Mouse (Mus musculus): ENCODE data around the gene Gm47289. TPM values are rescaled to one million over a fixed set of nuclear protein-coding genes. Genes with fewer than 3 reads are reported as not detected.

Gene Gm47289
- polyA plus RNA-seq, 2 experiments, result not detected

- Histone ChIP-seq H3K9me3 (ENCODE audit: control insufficient read depth, low read length) (no peaks in the 10 kb centered on the region), H3K27me3 (ENCODE audit: control insufficient read depth, insufficient read depth, low read length) (no peaks in the 10 kb centered on the region), H3K36me3 (replicated peaks; ENCODE audit: control insufficient read depth, insufficient read depth, low read depth) (no peaks in the 10 kb centered on the region), H3K27ac (no peak overlapping the region), H3K4me1 (replicated peaks; ENCODE audit: control insufficient read depth in 2 of 2, insufficient read depth in 2 of 2, low read length in 1 of 2) (no peaks in the 10 kb centered on the region), H3K4me3 (ENCODE audit: insufficient read depth in 1 of 2, low read depth in 2 of 2, low read length in 2 of 2) (no peak overlapping the region), H3K9ac (replicated peaks) (no peak overlapping the region), H3K4me2 (ENCODE audit: low read depth) (no peak overlapping the region)
- TF ChIP-seq CTCF (IDR thresholded peaks at IDR 0.05; ENCODE audit: low read depth) (no peak), EP300 (IDR thresholded peaks at IDR 0.05; ENCODE audit: low read depth) (no peak)
- no peak for DNase-seq (ENCODE audit: low read depth in 3 of 3, low spot score in 3 of 3)
- 69% methylated on average over 11 of the region's 11 CpGs for WGBS (ENCODE audit: insufficient replicate concordance)
- ATAC-seq (ENCODE audit: insufficient read depth), result no peak
These were observed 20.3 kb downstream of the Gm47289 start for GRCm38 (mm10) chr9:119179292-119179691.

GRCm38 (mm10) chr9:119181241-119181728 lies 22.3 kb downstream of the Gm47289 start:
- Histone ChIP-seq H3K27ac (no peak overlapping the region), H3K4me3 (ENCODE audit: insufficient read depth in 1 of 2, low read depth in 2 of 2, low read length in 2 of 2) (no peak overlapping the region), H3K4me1 (replicated peaks; ENCODE audit: control insufficient read depth in 2 of 2, insufficient read depth in 2 of 2, low read length in 1 of 2) (no peaks in the 10 kb centered on the region), H3K36me3 (replicated peaks; ENCODE audit: control insufficient read depth, insufficient read depth, low read depth) (no peaks in the 10 kb centered on the region), H3K9ac (replicated peaks) (no peak overlapping the region), H3K9me3 (ENCODE audit: control insufficient read depth, low read length) (no peaks in the 10 kb centered on the region), H3K4me2 (ENCODE audit: low read depth) (no peak overlapping the region), H3K27me3 (ENCODE audit: control insufficient read depth, insufficient read depth, low read length) (no peaks in the 10 kb centered on the region)
- 22% methylated on average over 3 of the region's 3 CpGs for WGBS (ENCODE audit: insufficient replicate concordance)
- no peak for TF ChIP-seq CTCF (IDR thresholded peaks at IDR 0.05; ENCODE audit: low read depth)
- no peak for TF ChIP-seq EP300 (IDR thresholded peaks at IDR 0.05; ENCODE audit: low read depth)
- no peak for DNase-seq (ENCODE audit: low read depth in 3 of 3, low spot score in 3 of 3)
- ATAC-seq (ENCODE audit: insufficient read depth), result no peak

GRCm38 (mm10) chr9:119192202-119192990 lies 33.4 kb downstream of the Gm47289 start:
- Histone ChIP-seq H3K36me3 (replicated peaks; ENCODE audit: control insufficient read depth, insufficient read depth, low read depth) (no peaks in the 10 kb centered on the region), H3K27me3 (ENCODE audit: control insufficient read depth, insufficient read depth, low read length) (no peaks in the 10 kb centered on the region), H3K9me3 (ENCODE audit: control insufficient read depth, low read length) (no peaks in the 10 kb centered on the region), H3K9ac (replicated peaks) (no peak overlapping the region), H3K4me1 (replicated peaks; ENCODE audit: control insufficient read depth in 2 of 2, insufficient read depth in 2 of 2, low read length in 1 of 2) (no peaks in the 10 kb centered on the region), H3K4me2 (ENCODE audit: low read depth) (no peak overlapping the region), H3K27ac (no peak overlapping the region), H3K4me3 (ENCODE audit: insufficient read depth in 1 of 2, low read depth in 2 of 2, low read length in 2 of 2) (no peak overlapping the region)
- DNase-seq (ENCODE audit: low read depth in 3 of 3, low spot score in 3 of 3) (peak; percentile 11 to 14 (median 13)), ATAC-seq (ENCODE audit: insufficient read depth) (no peak)
- WGBS (ENCODE audit: insufficient replicate concordance), result 37% methylated on average over 11 of the region's 11 CpGs
- TF ChIP-seq CTCF (IDR thresholded peaks at IDR 0.05; ENCODE audit: low read depth) (peak; percentile 88), EP300 (IDR thresholded peaks at IDR 0.05; ENCODE audit: low read depth) (no peak)

- TF ChIP-seq EP300 (IDR thresholded peaks at IDR 0.05; ENCODE audit: low read depth) (no peak), CTCF (IDR thresholded peaks at IDR 0.05; ENCODE audit: low read depth) (no peak)
- Histone ChIP-seq H3K27me3 (ENCODE audit: control insufficient read depth, insufficient read depth, low read length) (no peaks in the 10 kb centered on the region), H3K4me3 (ENCODE audit: insufficient read depth in 1 of 2, low read depth in 2 of 2, low read length in 2 of 2) (no peak overlapping the region), H3K4me2 (ENCODE audit: low read depth) (no peak overlapping the region), H3K4me1 (replicated peaks; ENCODE audit: control insufficient read depth in 2 of 2, insufficient read depth in 2 of 2, low read length in 1 of 2) (no peaks in the 10 kb centered on the region), H3K36me3 (replicated peaks; ENCODE audit: control insufficient read depth, insufficient read depth, low read depth) (no peaks in the 10 kb centered on the region), H3K27ac (no peak overlapping the region), H3K9ac (replicated peaks) (no peak overlapping the region), H3K9me3 (ENCODE audit: control insufficient read depth, low read length) (no peaks in the 10 kb centered on the region)
- no peak for DNase-seq (ENCODE audit: low read depth in 3 of 3, low spot score in 3 of 3)
- 61% methylated on average over 10 of the region's 10 CpGs for WGBS (ENCODE audit: insufficient replicate concordance)
- no peak for ATAC-seq (ENCODE audit: insufficient read depth)
These were observed 40.3 kb downstream of the Gm47289 start for GRCm38 (mm10) chr9:119199151-119199861.

GRCm38 (mm10) chr9:119201653-119202052 lies 42.7 kb downstream of the Gm47289 start:
- Histone ChIP-seq H3K4me3 (ENCODE audit: insufficient read depth in 1 of 2, low read depth in 2 of 2, low read length in 2 of 2) (no peak overlapping the region), H3K4me2 (ENCODE audit: low read depth) (no peak overlapping the region), H3K9me3 (ENCODE audit: control insufficient read depth, low read length) (no peaks in the 10 kb centered on the region), H3K36me3 (replicated peaks; ENCODE audit: control insufficient read depth, insufficient read depth, low read depth) (no peaks in the 10 kb centered on the region), H3K9ac (replicated peaks) (no peak overlapping the region), H3K27ac (no peak overlapping the region), H3K27me3 (ENCODE audit: control insufficient read depth, insufficient read depth, low read length) (no peaks in the 10 kb centered on the region), H3K4me1 (replicated peaks; ENCODE audit: control insufficient read depth in 2 of 2, insufficient read depth in 2 of 2, low read length in 1 of 2) (no peaks in the 10 kb centered on the region)
- no peak for TF ChIP-seq CTCF (IDR thresholded peaks at IDR 0.05; ENCODE audit: low read depth)
- TF ChIP-seq EP300 (IDR thresholded peaks at IDR 0.05; ENCODE audit: low read depth), result no peak
- DNase-seq (ENCODE audit: low read depth in 3 of 3, low spot score in 3 of 3) (no peak), ATAC-seq (ENCODE audit: insufficient read depth) (no peak)
- 65% methylated on average over 5 of the region's 5 CpGs for WGBS (ENCODE audit: insufficient replicate concordance)

Measured in liver, embryonic 14.5 days (tissue).